ENCODE assay signal across 20 mouse cellular contexts in genomic region chr5:125486088-125486487, GRCm38 (mm10). TPM values are rescaled to one million over a fixed set of nuclear protein-coding genes. Genes with fewer than 3 reads are reported as not detected.
DNase-seq lines count a peak whose midpoint lies in the region; TF ChIP-seq lines count a peak whose summit lies in the region.
"Had no signal": no experiment of that assay in that cellular context is flagged by ENCODE, and none has a peak within 500 bp of the region (broad histone marks: within the 10 kb centered on the region; RNA-seq: fewer than 3 reads in every experiment).

No protein-coding gene starts in this region.

- no peaks in the 10 kb centered on the region for H3K27me3 ChIP-seq in kidney, adult 2 months (replicated peaks; ENCODE audit: control insufficient read depth, insufficient read depth, low read length)
- H3K27me3 ChIP-seq in midbrain, embryonic 10.5 days (ENCODE audit: low read depth, poor library complexity, severe bottlenecking): no peaks in the 10 kb centered on the region
- H3K27me3 ChIP-seq: embryonic facial prominence, embryonic 15.5 days; intestine, embryonic 15.5 days had no signal

- peaks cover 20% of the 10 kb centered on the region for H3K4me1 ChIP-seq in kidney, adult 2 months (ENCODE audit: control insufficient read depth, insufficient read depth, low read length)
- peaks cover 19% of the 10 kb centered on the region for H3K4me1 ChIP-seq in midbrain, embryonic 10.5 days
- H3K4me1 ChIP-seq: embryonic facial prominence, embryonic 15.5 days; heart, embryonic 10.5 days; intestine, embryonic 15.5 days had no signal

- no peak for TF ChIP-seq CTCF in kidney, adult 2 months (conservative IDR thresholded peaks at IDR 0.05; ENCODE audit: insufficient read depth, insufficient read length, low read depth, low read length)

- H3K4me3 ChIP-seq in kidney, adult 2 months (ENCODE audit: insufficient read depth, low read depth, low read length): no peak overlapping the region
- no peak overlapping the region for H3K4me3 ChIP-seq in midbrain, embryonic 10.5 days
- H3K4me3 ChIP-seq: embryonic facial prominence, embryonic 15.5 days; erythroblast, embryonic 14.5 days; heart, embryonic 10.5 days; intestine, embryonic 15.5 days had no signal

- no peaks in the 10 kb centered on the region for H3K9me3 ChIP-seq in midbrain, embryonic 10.5 days (replicated peaks)
- H3K9me3 ChIP-seq: embryonic facial prominence, embryonic 15.5 days; heart, embryonic 10.5 days; intestine, embryonic 15.5 days had no signal

- DNase-seq in adrenal gland, postnatal 14 days: peak; percentile 57
- no peak for DNase-seq in adrenal gland, postnatal 4 days (ENCODE audit: low spot score in 2 of 2)
- DNase-seq in kidney, adult 2 months: peak; percentile 76
- DNase-seq in kidney, postnatal 10 days: no peak
- peak; percentile 69 for DNase-seq in NIH3T3 (ENCODE audit: low read depth)
- peak; percentile 66 for DNase-seq in brain, adult 2 months (ENCODE audit: low read depth, low spot score)
- no peak for DNase-seq in midbrain, embryonic 10.5 days (ENCODE audit: low spot score)
- DNase-seq: embryo, embryonic 11 days; gastrocnemius, postnatal 10 days; heart, adult 18-20 months; heart, postnatal 10 days; heart, postnatal 4 days; kidney, adult 18-20 months had no signal

- no peak overlapping the region; the same call in 1 of the 2 replicates for H3K27ac ChIP-seq in kidney, adult 2 months (ENCODE audit: insufficient read depth, low read depth, low read length)
- no peak overlapping the region for H3K27ac ChIP-seq in midbrain, embryonic 10.5 days (replicated peaks)
- H3K27ac ChIP-seq: embryonic facial prominence, embryonic 15.5 days; heart, embryonic 10.5 days; hindbrain, embryonic 14.5 days; intestine, embryonic 15.5 days had no signal

- 50% methylated on average over 1 of the region's 1 CpGs for WGBS in kidney, adult 2 months
- WGBS in midbrain, embryonic 10.5 days: 90% methylated on average over 1 of the region's 1 CpGs

- peaks cover 6% of the 10 kb centered on the region; the same call in 1 of the 2 replicates for H3K36me3 ChIP-seq in kidney, adult 2 months (ENCODE audit: control insufficient read depth, insufficient read depth, low read length)
- H3K36me3 ChIP-seq in midbrain, embryonic 10.5 days: peaks cover 79% of the 10 kb centered on the region

- TF ChIP-seq POLR2A in kidney, adult 2 months (IDR thresholded peaks at IDR 0.05; ENCODE audit: low read depth, low read length): no peak

RNA-seq across cellular contexts. Expression of gene Aacs, which starts 10.5 kb away (rescaled TPM):
- total RNA-seq in adrenal gland, postnatal 14 days (2021): 25.4 and 27.3 TPM in 2 replicates
- total RNA-seq in adrenal gland, postnatal 4 days (2021): 10 to 100 TPM; 12.8 to 18.9 TPM
- 102 and 131 TPM in 2 replicates for polyA plus RNA-seq in kidney, adult 2 months (2012; rRNA removed)
- polyA plus RNA-seq in midbrain, embryonic 10.5 days (2016; fragmentation: Nextera tagmentation; extraction: Ambion mirVana): 63.9 and 71.5 TPM in 2 replicates

RNA-seq across cellular contexts. Expression of gene Bri3bp, which starts 44.7 kb away (rescaled TPM):
- 24.0 and 27.9 TPM in 2 replicates for total RNA-seq in adrenal gland, postnatal 14 days (2021)
- 10 to 100 TPM; 34.2 to 37.0 TPM for total RNA-seq in adrenal gland, postnatal 4 days (2021)
- 12.1 and 13.0 TPM in 2 replicates for polyA plus RNA-seq in kidney, adult 2 months (2012; rRNA removed)
- 49.2 and 54.7 TPM in 2 replicates for polyA plus RNA-seq in midbrain, embryonic 10.5 days (2016; fragmentation: Nextera tagmentation; extraction: Ambion mirVana)

RNA-seq across cellular contexts. Expression of gene Tmem132b, which starts 45.5 kb away (rescaled TPM):
- total RNA-seq in adrenal gland, postnatal 14 days (2021): 0.74 and 1.4 TPM in 2 replicates
- total RNA-seq in adrenal gland, postnatal 4 days (2021): 1 to 10 TPM; 1.8 to 2.2 TPM
- polyA plus RNA-seq in kidney, adult 2 months (2012; rRNA removed): 0.01 TPM in 1 of 2 replicates, not detected in the other
- 0.20 and 0.29 TPM in 2 replicates for polyA plus RNA-seq in midbrain, embryonic 10.5 days (2016; fragmentation: Nextera tagmentation; extraction: Ambion mirVana)
- total RNA-seq: common myeloid progenitor, adult 5-6 weeks; heart, adult 18-20 months had no signal
- polyA plus RNA-seq: erythroblast, embryonic 14.5 days; heart, embryonic 10.5 days; heart, embryonic 14.5 days had no signal

RNA-seq across cellular contexts. Expression of gene Dhx37, which starts 52.2 kb away (rescaled TPM):
- total RNA-seq in adrenal gland, postnatal 14 days (2021): 14.6 and 15.7 TPM in 2 replicates
- total RNA-seq in adrenal gland, postnatal 4 days (2021): 10 to 100 TPM; 14.0 to 16.0 TPM
- 10.8 and 16.4 TPM in 2 replicates for polyA plus RNA-seq in kidney, adult 2 months (2012; rRNA removed)
- 17.4 and 21.2 TPM in 2 replicates for polyA plus RNA-seq in midbrain, embryonic 10.5 days (2016; fragmentation: Nextera tagmentation; extraction: Ambion mirVana)

Comparison
In these comparisons a context has a peak if more than half of its experiments do, and no peak if none do; other contexts are left out.
1. DNase-seq: peak in adrenal gland, postnatal 14 days (single experiment), kidney, adult 2 months (single experiment), NIH3T3 (single experiment) and brain, adult 2 months (single experiment); none in adrenal gland, postnatal 4 days (0 of 2), kidney, postnatal 10 days (single experiment) and midbrain, embryonic 10.5 days (single experiment).